Mouse (Mus musculus) thymus, postnatal 14 days (tissue): Measurements from ENCODE around the gene Tas2r143.

Experiments
- DNase-seq: peaks from one replicate; pipeline ENCODE4 v3.0.0; 2021

Tas2r143 gene

GRCm38 (mm10) chr6:42369870-42370269 lies 30.2 kb upstream of the Tas2r143 start:
- no peak for DNase-seq

GRCm38 (mm10) chr6:42370630-42371363 lies 29.2 kb upstream of the Tas2r143 start:
- DNase-seq = no peak

- no peak for DNase-seq
These were observed 28.0 kb upstream of the Tas2r143 start for GRCm38 (mm10) chr6:42372001-42372400.

GRCm38 (mm10) chr6:42372421-42372815 lies 27.6 kb upstream of the Tas2r143 start:
- DNase-seq = no peak

GRCm38 (mm10) chr6:42372816-42373547 lies 27.1 kb upstream of the Tas2r143 start, which contains the start of gene Epha1:
Gene Epha1 (minus strand): TSS chr6:42373268.
- peak; percentile 75 for DNase-seq

GRCm38 (mm10) chr6:42373669-42374430 lies 26.2 kb upstream of the Tas2r143 start:
- no peak for DNase-seq

- no peak for DNase-seq
These were observed 25.3 kb upstream of the Tas2r143 start for GRCm38 (mm10) chr6:42374701-42375100.

GRCm38 (mm10) chr6:42375131-42375530 lies 24.9 kb upstream of the Tas2r143 start:
- DNase-seq = no peak

- no peak for DNase-seq
These were observed 24.0 kb upstream of the Tas2r143 start for GRCm38 (mm10) chr6:42376016-42376415.

- DNase-seq = no peak
These were observed 23.5 kb upstream of the Tas2r143 start for GRCm38 (mm10) chr6:42376504-42377019.

GRCm38 (mm10) chr6:42377280-42377679 lies 22.8 kb upstream of the Tas2r143 start:
- no peak for DNase-seq

GRCm38 (mm10) chr6:42379551-42379950 lies 20.5 kb upstream of the Tas2r143 start:
- DNase-seq = no peak

- DNase-seq = peak; percentile 65
These were observed 19.5 kb upstream of the Tas2r143 start for GRCm38 (mm10) chr6:42380416-42381144.

GRCm38 (mm10) chr6:42381221-42381620 lies 18.8 kb upstream of the Tas2r143 start:
- no peak for DNase-seq

- no peak for DNase-seq
These were observed 18.1 kb upstream of the Tas2r143 start for GRCm38 (mm10) chr6:42381916-42382381.

- no peak for DNase-seq
These were observed 16.7 kb upstream of the Tas2r143 start for GRCm38 (mm10) chr6:42383360-42383759.

- DNase-seq = peak; percentile 59
These were observed 14.4 kb upstream of the Tas2r143 start for GRCm38 (mm10) chr6:42385635-42386034.

GRCm38 (mm10) chr6:42391796-42392330 lies 8.2 kb upstream of the Tas2r143 start:
- DNase-seq = no peak

- DNase-seq = no peak
These were observed 3.9 kb upstream of the Tas2r143 start for GRCm38 (mm10) chr6:42395960-42396809.

- DNase-seq = no peak
These were observed 2.9 kb upstream of the Tas2r143 start for GRCm38 (mm10) chr6:42397041-42397657.

GRCm38 (mm10) chr6:42398285-42398684 lies 1.8 kb upstream of the Tas2r143 start:
- DNase-seq = no peak
